Mouse (Mus musculus) cerebellum, postnatal 14 days (tissue): ENCODE data around the gene Gmeb2.

Source experiments
- DNase-seq, 2 experiments: peaks; one replicate each; pipeline ENCODE4 v3.0.0; 2021; ENCODE audit warnings: mixed read lengths in 2 of 2

Gene Gmeb2

GRCm38 (mm10) chr2:181287958-181288350, at the start of gene Gmeb2:
Gene Gmeb2, minus strand, starts transcription at chr2:181288035.
- peak; percentile 94 to 95 for DNase-seq

GRCm38 (mm10) chr2:181334023-181334422, 46.2 kb upstream of the Gmeb2 start:
- peak; percentile 81 to 85 for DNase-seq

- DNase-seq, result no peak
These were observed 44.7 kb upstream of the Gmeb2 start for GRCm38 (mm10) chr2:181332542-181332941.

- no peak for DNase-seq
These were observed 38.3 kb upstream of the Gmeb2 start for GRCm38 (mm10) chr2:181326098-181326497.

GRCm38 (mm10) chr2:181322136-181322535, 34.3 kb upstream of the Gmeb2 start:
- DNase-seq, result no peak

- DNase-seq, result no peak
These were observed 32.3 kb upstream of the Gmeb2 start for GRCm38 (mm10) chr2:181320103-181320499.

GRCm38 (mm10) chr2:181319248-181320102, 31.6 kb upstream of the Gmeb2 start, which contains the start of gene Rtel1:
Gene Rtel1, plus strand, starts transcription at chr2:181319739.
- peak; percentile 90 to 91 for DNase-seq

GRCm38 (mm10) chr2:181314080-181314810, 26.4 kb upstream of the Gmeb2 start, which contains the start of gene Stmn3:
Gene Stmn3, minus strand, starts transcription at chr2:181314500.
- peak; percentile 90 to 92 for DNase-seq

GRCm38 (mm10) chr2:181313344-181314079, 25.7 kb upstream of the Gmeb2 start:
- peak; percentile 71 to 76 for DNase-seq

- DNase-seq, result peak in 1 of 2 experiments; percentile 15
These were observed 25.1 kb upstream of the Gmeb2 start for GRCm38 (mm10) chr2:181313006-181313343.

GRCm38 (mm10) chr2:181312435-181312834, 24.6 kb upstream of the Gmeb2 start:
- DNase-seq, result no peak

GRCm38 (mm10) chr2:181307144-181307804, 19.4 kb upstream of the Gmeb2 start:
- peak; percentile 67 to 80 for DNase-seq

GRCm38 (mm10) chr2:181304944-181305343, 17.1 kb upstream of the Gmeb2 start:
- DNase-seq, result no peak

- no peak for DNase-seq
These were observed 14.2 kb upstream of the Gmeb2 start for GRCm38 (mm10) chr2:181302041-181302440.

- no peak for DNase-seq
These were observed 3.1 kb upstream of the Gmeb2 start for GRCm38 (mm10) chr2:181290937-181291336.

- no peak for DNase-seq
These were observed 856 bp upstream of the Gmeb2 start for GRCm38 (mm10) chr2:181288691-181289090.

- DNase-seq, result peak; percentile 91 to 92
These were observed 387 bp downstream of the Gmeb2 start for GRCm38 (mm10) chr2:181287338-181287957.

GRCm38 (mm10) chr2:181286629-181287337, 1.1 kb downstream of the Gmeb2 start:
- no peak for DNase-seq

- DNase-seq, result no peak
These were observed 7.9 kb downstream of the Gmeb2 start for GRCm38 (mm10) chr2:181279968-181280367.

GRCm38 (mm10) chr2:181277866-181278265, 10.0 kb downstream of the Gmeb2 start:
- DNase-seq, result no peak

GRCm38 (mm10) chr2:181276766-181277165, 11.1 kb downstream of the Gmeb2 start:
- DNase-seq, result no peak
